Mouse (Mus musculus): ENCODE data around the gene Spem2. TPM values are rescaled to one million over a fixed set of nuclear protein-coding genes. Genes with fewer than 3 reads are reported as not detected.

The Spem2 gene
- total and polyA plus RNA-seq, 3 experiments, result not detected

DNA sequence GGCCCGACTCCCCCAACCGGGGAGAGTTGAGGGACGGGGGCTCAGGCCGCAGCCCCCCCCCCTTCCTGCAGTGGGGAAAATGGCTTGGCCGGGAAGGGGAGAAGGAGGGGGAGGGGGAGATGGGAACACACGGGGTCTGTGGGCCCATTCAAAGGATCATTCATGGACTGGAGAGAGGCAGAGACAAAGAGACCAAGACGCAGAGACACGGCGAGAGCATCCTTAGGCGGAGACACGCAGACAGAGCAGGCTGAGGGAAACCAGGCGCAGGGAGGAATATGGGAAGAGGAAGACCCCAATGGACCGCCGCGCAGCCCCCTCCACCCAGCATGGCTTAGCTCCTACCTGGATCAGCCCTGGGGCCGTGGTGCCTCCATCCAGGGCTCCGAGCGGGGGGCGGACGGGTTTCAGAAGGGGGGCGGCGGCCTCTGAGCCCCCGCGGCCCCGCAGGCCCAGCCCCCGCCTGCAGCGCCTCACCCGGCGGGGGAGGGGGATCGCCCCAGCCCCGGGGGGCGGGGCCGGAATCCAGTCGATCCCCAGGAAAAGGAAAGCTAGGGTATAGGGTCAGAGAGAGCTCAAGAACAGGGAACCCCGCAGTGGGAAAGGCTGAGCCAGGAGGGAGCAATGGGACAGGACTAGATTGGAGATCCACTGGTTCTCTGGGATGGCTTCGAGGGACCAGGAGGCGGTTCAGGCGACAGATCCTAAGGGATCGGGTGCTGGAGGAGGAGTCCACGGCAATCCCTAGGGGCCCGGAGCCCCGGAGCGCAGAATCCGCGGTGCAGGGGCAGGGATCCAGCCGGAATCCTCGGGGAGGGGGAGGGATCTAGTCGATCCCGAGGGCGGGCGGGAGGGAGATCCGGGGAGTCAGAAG lies 18.7 kb upstream of the Spem2 start:
- H3K27ac ChIP-seq (ENCODE audit: insufficient read depth, low read depth), result no peak overlapping the region
- in situ Hi-C loops (cut with MboI; ENCODE audit: low pct_ligation_motif_present, low pct_unique_long_range_greater_than_20kb, low sequenced_read_pairs), result no loop called here
- no peaks in the 10 kb centered on the region for H3K79me2 ChIP-seq (replicated peaks; ENCODE audit: control insufficient read depth, extremely low read depth, insufficient read depth, poor library complexity, severe bottlenecking)
- H3K4me2 ChIP-seq (ENCODE audit: insufficient read depth, low read depth, poor library complexity, severe bottlenecking), result peak overlapping the region; percentile 98
- TF ChIP-seq CHD2 (IDR thresholded peaks at IDR 0.05; ENCODE audit: low read length) (peak; percentile 47; the same call in 1 of the 2 replicates), EP300 (IDR thresholded peaks at IDR 0.05; ENCODE audit: low read length) (no peak)
- dilution Hi-C loops (cut with MboI; ENCODE audit: extremely low pct_ligation_motif_present, extremely low pct_unique_long_range_greater_than_20kb, low sequenced_read_pairs), result no loop called here
- peaks cover 3 to 9% of the 10 kb centered on the region in 2 experiments for H3K36me3 ChIP-seq (replicated peaks in 1 of 2; ENCODE audit: control insufficient read depth in 1 of 2, insufficient read depth in 1 of 2, low read length in 1 of 2)
- H3K27me3 ChIP-seq (replicated peaks), result peaks cover 38% of the 10 kb centered on the region
- H3K4me3 ChIP-seq (replicated peaks in 1 of 3; ENCODE audit: low read depth in 2 of 3, low read length in 2 of 3, poor library complexity in 1 of 3), result peak overlapping the region; percentile 59 to 100 (median 62)
- H3K9me3 ChIP-seq (replicated peaks; ENCODE audit: low read length), result no peaks in the 10 kb centered on the region
- H3K4me1 ChIP-seq (ENCODE audit: control insufficient read depth in 1 of 2, insufficient read depth in 2 of 2), result peaks cover 10 to 18% of the 10 kb centered on the region in 2 experiments
- peak overlapping the region; percentile 66 for H3K9ac ChIP-seq (ENCODE audit: insufficient read depth, low read depth)
- DNase-seq (ENCODE audit: extremely low read depth), result no peak

- Histone ChIP-seq H3K9ac (ENCODE audit: insufficient read depth, low read depth) (no peak overlapping the region), H3K36me3 (replicated peaks in 1 of 2; ENCODE audit: control insufficient read depth in 1 of 2, insufficient read depth in 1 of 2, low read length in 1 of 2) (peaks cover 3 to 9% of the 10 kb centered on the region in 2 experiments), H3K27ac (ENCODE audit: insufficient read depth, low read depth) (no peak overlapping the region), H3K9me3 (replicated peaks; ENCODE audit: low read length) (no peaks in the 10 kb centered on the region), H3K27me3 (replicated peaks) (peaks cover 45% of the 10 kb centered on the region), H3K4me2 (ENCODE audit: insufficient read depth, low read depth, poor library complexity, severe bottlenecking) (no peak overlapping the region), H3K4me3 (replicated peaks in 1 of 3; ENCODE audit: low read depth in 2 of 3, low read length in 2 of 3, poor library complexity in 1 of 3) (no peak overlapping the region), H3K79me2 (replicated peaks; ENCODE audit: control insufficient read depth, extremely low read depth, insufficient read depth, poor library complexity, severe bottlenecking) (no peaks in the 10 kb centered on the region), H3K4me1 (ENCODE audit: control insufficient read depth in 1 of 2, insufficient read depth in 2 of 2) (peaks cover 10 to 18% of the 10 kb centered on the region in 2 experiments)
- TF ChIP-seq ZMIZ1 (IDR thresholded peaks at IDR 0.05; ENCODE audit: low read depth, low read length) (no peak), BHLHE40 (IDR thresholded peaks at IDR 0.05; ENCODE audit: low read depth, low read length) (no peak), POLR2A (IDR thresholded peaks at IDR 0.05; ENCODE audit: low read depth, low read length) (no peak), CHD2 (IDR thresholded peaks at IDR 0.05; ENCODE audit: low read length) (no peak), SMC3 (IDR thresholded peaks at IDR 0.05; ENCODE audit: low read depth, low read length) (no peak), TCF12 (IDR thresholded peaks at IDR 0.05; ENCODE audit: low read depth, low read length) (no peak), HCFC1 (IDR thresholded peaks at IDR 0.05; ENCODE audit: low read depth, low read length) (no peak), ELF1 (IDR thresholded peaks at IDR 0.05; ENCODE audit: low read depth, low read length) (no peak), CTCF (conservative IDR thresholded peaks at IDR 0.05 in 1 of 2, IDR thresholded peaks at IDR 0.05 in 1 of 2; ENCODE audit: low read depth in 2 of 2, low read length in 2 of 2) (no peak), USF1 (IDR thresholded peaks at IDR 0.05; ENCODE audit: low read depth, low read length) (no peak), MAX (IDR thresholded peaks at IDR 0.05; ENCODE audit: low read length) (no peak), RCOR1 (conservative IDR thresholded peaks at IDR 0.05; ENCODE audit: low read depth, low read length) (no peak), MAZ (IDR thresholded peaks at IDR 0.05; ENCODE audit: low read depth, low read length) (no peak), ZKSCAN1 (IDR thresholded peaks at IDR 0.05; ENCODE audit: borderline replicate concordance, low read depth, low read length) (no peak), MYC (IDR thresholded peaks at IDR 0.05; ENCODE audit: low read depth, low read length) (no peak)
- dilution Hi-C loops (cut with MboI; ENCODE audit: extremely low pct_ligation_motif_present, extremely low pct_unique_long_range_greater_than_20kb, low sequenced_read_pairs), result no loop called here
- in situ Hi-C loops (cut with MboI; ENCODE audit: low pct_ligation_motif_present, low pct_unique_long_range_greater_than_20kb, low sequenced_read_pairs), result no loop called here
- DNase-seq (ENCODE audit: extremely low read depth), result no peak
Measured at GRCm38 (mm10) chr11:69835966-69836335, 17.7 kb upstream of the Spem2 start.

Measured in CH12.LX (cell line).